Mouse (Mus musculus): ENCODE results near the gene BC067074.

GRCm38 (mm10) chr13:113319588-113319987 is 26.6 kb downstream of the BC067074 start:
- peak; percentile 16; the same call in 1 of the 2 replicates for TF ChIP-seq CTCF (IDR thresholded peaks at IDR 0.05; ENCODE audit: low read depth)
- no peak for TF ChIP-seq EP300 (optimal IDR thresholded peaks at IDR 0.05)
